Mouse (Mus musculus): ENCODE data around the gene Rars.
"Not testable (repeated sequence)": the region's sequence is repeated elsewhere in the genome, so short reads cannot be mapped to it uniquely, and the experiment has no call there.

Rars gene

DNA sequence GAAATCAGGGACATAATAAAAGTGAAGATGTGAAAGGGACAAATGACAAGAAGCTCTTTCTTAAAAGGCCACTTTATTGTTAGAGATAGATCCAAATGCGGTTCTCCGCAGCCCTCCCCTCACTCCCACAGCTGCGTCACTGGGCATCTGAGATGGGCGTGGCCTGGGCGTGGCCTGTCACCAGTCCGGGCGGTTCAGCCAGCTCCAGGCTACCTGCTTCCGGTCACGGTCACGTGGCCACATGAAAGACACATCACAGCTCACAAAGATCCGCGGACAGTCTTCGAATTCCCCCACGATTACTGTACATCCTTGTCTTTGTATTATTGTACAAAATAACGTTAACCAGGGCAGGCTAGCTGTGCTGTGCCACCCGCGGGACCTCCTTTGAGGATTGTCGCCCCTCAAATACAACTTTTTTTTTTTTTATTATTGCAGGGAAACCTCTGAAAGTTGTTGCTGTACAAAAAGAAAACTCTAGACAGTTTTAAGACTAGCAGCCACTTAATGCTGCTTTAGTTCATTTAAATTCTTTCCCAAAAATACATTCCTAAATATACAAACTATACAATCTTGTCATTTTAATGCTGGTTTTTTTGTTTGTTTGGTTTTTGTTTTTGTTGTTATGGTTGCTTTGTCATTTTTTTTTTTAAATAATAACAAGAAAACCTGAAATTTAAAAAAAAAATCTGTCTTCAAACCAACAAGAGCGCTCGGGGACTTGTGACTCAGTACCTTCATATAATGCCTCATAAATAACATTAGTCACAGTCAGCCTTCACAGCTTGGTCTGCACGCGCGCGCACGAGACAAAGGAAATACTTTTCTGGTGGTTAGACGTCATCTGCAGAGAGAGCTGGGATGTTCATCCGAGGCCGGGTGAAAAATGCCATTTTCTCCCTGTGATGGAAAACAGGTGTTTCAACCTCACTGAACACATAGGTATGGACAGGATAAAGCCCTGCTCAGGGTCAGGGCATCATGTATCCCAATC lies 4.3 kb upstream of the Rars start:
- DNase-seq, result peak; percentile 83

- DNase-seq, result no peak
Observed at GRCm38 (mm10) chr11:35837156-35838126, 3.1 kb upstream of the Rars start.

DNA sequence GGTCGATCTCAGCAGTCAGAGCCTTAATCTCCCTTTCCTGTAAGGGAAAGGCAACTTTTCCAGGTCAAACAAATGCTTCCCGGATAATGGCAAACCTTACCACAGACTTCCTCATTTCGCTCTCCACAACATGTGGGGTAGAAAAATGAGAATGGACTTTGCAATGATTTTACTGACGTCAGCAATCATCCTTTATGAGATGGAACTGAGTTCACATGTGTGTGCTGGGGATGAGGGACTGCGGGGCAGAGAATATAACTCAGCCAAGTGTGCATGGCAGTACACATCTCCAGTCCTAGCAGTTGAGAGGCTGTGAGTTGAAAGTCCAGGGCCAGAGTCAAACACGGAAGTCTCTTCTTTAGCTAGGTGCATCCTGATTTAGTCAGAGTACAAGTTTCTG lies 1.0 kb downstream of the Rars start:
- DNase-seq, result no peak

DNA sequence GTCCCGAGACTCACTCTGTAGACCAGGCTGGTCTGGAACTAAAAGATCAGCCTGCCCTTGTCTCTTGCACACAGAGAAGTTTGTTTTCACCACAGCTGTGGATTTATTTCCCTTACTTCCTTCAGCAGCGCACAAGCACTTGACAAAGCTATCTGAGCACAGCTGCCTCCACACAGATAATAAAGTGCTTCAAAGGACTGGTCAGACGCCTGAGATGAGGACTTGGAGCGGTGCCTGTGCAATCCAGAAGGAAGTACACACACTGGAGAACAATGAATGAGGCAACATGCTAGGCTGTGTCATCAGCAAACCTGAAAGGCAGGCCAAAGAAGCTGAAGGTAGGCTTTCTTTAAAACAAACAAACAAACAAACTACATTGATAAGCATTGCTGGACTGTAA lies 2.2 kb downstream of the Rars start:
- no peak for DNase-seq

DNA sequence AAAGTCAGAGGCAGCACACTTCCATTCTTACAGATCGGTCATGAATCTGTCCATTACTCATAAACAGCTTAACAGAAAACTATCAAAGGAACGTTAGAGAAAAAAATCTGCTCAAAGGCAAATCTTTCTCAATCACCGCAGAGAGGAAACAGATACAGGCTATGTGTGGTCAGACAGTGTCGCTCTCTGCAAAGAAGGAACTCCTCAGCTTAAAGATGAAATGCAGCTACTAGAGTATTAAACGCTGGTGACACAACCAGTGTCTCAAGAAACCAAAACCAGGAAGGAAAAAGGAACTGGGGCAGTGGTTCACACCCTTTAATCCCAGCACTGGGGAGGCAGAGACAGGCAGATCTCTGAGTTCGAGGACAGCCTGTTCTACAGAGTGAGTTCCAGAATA lies 6.6 kb downstream of the Rars start:
- DNase-seq, result no peak

DNA sequence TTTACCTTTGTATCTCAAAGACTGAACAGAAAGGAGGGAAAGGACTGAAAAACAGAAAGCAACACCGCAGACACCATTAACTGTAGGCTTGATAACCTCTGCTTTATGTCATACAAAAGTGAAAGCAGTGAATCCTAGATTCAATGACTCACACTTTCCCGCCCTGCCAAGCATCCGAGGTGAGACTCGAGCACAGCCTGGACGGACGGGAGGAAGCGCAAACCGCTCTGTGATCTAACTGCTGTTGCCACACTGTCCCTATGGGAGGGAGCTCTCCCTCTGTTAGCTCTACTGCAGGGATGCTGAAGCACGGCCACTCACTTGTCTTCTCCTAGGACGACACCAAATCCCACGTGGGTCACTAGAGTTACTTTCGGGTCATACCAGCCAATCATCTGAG lies 18.0 kb downstream of the Rars start:
- DNase-seq, result no peak

- DNase-seq, result no peak
Observed at GRCm38 (mm10) chr11:35811458-35811857, 22.8 kb downstream of the Rars start.

DNA sequence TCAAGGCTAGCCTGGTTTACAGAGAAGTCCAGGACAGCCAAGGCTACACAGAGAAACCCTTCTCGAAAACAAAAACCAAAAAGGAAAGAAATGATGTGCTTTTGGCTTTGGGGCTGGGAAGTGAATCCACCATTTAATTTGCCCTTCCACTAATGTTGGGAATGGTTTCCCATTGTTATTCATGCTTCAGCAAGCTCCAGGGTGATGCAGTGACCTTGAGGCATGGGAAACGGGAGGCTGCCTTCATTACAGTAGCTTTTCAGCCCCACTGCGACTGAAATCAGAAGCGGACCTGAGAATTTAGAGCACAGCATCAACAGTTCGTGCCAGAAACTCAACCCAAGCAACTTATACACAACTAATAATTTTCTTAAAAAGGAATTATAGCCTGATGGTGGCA lies 33.0 kb downstream of the Rars start:
- DNase-seq, result no peak

DNA sequence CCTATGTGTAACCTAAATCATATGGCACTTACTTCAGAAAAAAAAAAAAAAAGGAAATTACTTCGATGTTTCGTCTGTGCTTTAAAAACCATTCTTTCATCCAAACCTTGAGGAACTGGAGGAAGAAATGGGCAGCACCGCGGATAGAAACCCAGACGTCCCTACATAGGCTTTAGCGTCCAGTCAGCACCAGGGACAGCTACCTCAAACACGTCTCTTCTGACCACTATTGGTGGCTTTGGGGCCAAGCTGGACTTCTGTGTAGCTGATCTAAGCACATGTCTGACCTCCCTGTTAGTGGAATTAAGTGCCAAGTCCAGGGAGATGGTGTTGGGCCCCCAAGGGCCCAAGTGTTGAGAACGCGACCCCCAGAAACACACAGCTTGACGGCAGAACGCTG lies 35.4 kb downstream of the Rars start, which contains the start of gene Fbll1:
Gene Fbll1 (minus strand): TSS at position 11 of the 400 bp plus-strand sequence.
- peak; percentile 23 for DNase-seq

DNA sequence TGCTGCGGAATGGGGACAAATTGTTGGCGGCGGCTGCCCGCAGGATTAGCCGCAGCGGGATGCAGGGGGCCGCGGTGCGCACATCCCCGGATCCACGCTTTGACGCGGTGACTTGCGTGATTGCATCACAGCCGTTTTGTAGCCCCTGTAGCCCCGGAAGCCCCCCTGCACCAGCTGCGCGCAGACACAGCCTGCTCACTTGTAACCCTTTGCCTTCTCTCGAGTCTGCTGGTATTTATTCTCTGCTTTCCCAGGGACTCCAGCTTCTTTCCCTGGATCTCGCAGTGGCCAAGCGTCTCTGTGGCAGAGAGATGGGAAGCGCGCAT lies 35.8 kb downstream of the Rars start:
- no peak for DNase-seq

- no peak for DNase-seq
Observed at GRCm38 (mm10) chr11:35797751-35798494, 36.4 kb downstream of the Rars start.

DNA sequence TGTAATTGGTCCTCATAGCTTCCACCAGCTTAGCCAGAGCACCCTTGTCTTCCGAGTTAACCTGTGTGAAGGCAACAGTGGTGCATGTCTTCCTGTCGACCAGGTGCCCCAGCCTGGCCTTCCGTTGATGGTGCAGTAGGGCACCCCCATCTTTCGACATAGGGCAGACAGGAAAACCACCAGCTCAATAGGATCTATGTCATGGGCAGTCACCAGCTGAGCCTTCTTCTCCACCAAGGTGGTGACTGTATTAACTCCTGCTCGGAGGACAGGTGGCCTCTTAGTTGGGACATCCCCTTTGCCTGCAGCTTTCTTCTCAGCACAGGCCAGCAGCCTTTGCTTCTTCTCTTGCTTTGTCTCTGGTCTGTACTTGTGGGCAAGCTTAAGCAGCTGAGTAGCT lies 41.5 kb downstream of the Rars start:
- not testable (repeated sequence) for DNase-seq

GRCm38 (mm10) chr11:35788443-35788842 lies 45.9 kb downstream of the Rars start:
- DNase-seq, result no peak

- DNase-seq, result no peak
Observed at GRCm38 (mm10) chr11:35784537-35784936, 49.8 kb downstream of the Rars start.

DNA sequence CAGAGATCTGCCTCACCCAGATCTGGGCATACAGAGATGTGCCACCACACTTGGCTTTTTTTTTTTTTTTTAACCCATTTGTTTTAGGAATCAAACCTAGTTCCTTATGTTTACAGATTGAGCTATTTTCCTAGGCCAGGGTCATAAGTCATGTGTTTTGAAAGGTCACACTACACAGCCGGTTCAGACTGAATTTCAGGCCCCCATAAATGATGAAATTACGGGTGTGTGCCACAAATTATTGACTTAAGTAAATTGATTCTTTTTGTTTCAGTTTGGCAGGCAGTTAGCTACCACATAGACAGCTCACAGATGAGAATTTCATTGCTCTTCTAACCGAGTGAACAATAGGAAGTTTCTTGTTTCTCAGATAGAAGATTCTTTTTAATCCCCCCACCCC lies 50.3 kb downstream of the Rars start:
- no peak for DNase-seq

- DNase-seq, result peak; percentile 28
Observed at GRCm38 (mm10) chr11:35783038-35783437, 51.3 kb downstream of the Rars start.

DNA sequence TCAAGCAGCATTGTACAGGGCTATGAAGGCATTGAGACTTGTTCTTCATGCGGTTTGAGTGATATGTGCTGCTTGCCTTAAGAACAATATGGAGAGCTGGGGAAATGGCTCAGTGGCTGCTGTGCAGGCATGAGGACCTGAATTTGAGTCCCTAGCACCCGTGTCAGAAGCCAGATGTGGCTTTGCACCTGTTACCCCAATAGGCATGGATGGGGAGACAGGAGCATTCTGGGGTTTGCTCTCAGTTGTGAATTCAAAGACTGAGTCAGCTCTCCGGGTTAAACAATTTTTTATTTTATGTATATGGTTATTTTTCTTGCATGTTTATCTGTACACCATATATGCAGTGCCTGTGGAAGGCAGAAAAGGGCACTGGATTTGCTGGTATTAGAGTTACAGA lies 51.9 kb downstream of the Rars start:
- no peak for DNase-seq

DNA sequence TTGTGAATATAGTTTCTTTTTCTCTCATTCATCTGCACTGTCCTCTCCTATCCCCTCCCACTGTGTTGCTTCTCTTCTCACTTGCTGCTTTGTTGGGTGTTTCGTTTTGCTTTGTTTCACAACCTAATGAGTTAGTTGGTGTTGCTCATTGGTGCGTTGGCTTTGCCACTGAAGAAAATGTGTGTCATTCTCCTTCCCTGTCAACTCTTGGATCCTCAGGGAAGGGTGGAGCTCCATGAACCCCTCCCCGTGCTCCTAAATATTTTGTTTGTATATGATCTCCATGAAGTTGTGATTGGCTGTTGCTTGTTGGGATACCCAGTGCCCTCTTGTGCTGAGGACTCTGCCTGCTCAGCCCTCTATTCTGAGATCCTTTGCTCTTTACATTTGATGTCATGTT lies 54.0 kb downstream of the Rars start:
- no peak for DNase-seq

DNA sequence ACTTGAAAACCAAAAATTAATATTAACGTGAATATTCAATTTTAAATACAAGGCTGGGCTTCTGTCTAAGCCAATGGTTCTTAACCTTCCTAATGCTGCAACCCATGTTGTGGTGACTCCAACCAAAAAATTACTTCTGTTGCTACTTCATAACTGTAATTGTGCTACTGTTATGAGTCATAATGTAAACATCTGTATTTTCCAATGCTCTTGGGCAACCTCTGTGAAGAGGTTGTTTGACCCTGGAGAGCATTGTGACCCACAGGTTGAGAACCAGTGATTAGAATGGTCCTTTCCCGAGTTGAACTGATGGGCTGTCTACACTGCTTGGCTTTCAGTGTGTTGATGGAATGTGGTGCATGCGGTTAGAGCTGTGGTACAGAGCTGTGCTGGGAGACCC lies 57.9 kb downstream of the Rars start:
- no peak for DNase-seq

DNA sequence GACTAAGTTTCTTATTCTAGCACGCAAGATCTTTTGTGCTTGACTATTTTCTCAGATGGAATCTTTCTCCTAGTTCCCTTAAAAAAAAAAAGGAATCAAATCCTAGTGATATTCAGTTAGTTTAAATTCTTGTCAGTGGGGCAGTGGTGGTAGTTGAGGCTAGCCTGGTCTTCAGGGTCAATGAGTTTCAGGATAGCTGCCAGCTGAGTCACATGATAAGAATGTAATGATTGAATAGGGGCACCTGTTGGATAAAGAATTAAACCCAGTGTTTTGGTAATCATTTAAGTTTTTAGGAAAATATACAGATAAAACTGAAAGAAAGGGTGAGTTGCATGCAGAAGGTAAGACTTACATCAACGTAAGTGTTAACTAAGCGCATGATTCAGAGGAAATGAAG lies 58.7 kb downstream of the Rars start:
- no peak for DNase-seq

GRCm38 (mm10) chr11:35770741-35771504 lies 63.4 kb downstream of the Rars start:
- DNase-seq, result no peak
